Mouse (Mus musculus) cerebellum, adult 2 months (tissue): ENCODE data around the gene Prss53. TPM values are rescaled to one million over a fixed set of nuclear protein-coding genes. Genes with fewer than 3 reads are reported as not detected.
"Not testable (repeated sequence)": the region's sequence is repeated elsewhere in the genome, so short reads cannot be mapped to it uniquely, and the experiment has no call there.

Source experiments
- DNase-seq, 2 experiments: peaks; one replicate each; pipeline ENCODE4 v3.0.0; 2021
- H3K27ac ChIP-seq: fragments of 200-500 bp; 2 replicates; pipeline ENCODE4 v1.5.1; 2012; ENCODE audit warnings: low read length, control low read depth, inconsistent platforms; ENCODE audit not compliant: insufficient read depth
- H3K27me3 ChIP-seq: fragments of 200-500 bp; 2 replicates; pipeline ENCODE4 v1.6.1; 2012; ENCODE audit warnings: inconsistent platforms, mild to moderate bottlenecking, low read length, moderate library complexity; ENCODE audit not compliant: control insufficient read depth, insufficient read depth
- H3K4me1 ChIP-seq: fragments of 200-500 bp; 2 replicates; pipeline ENCODE4 v1.6.1; 2011; ENCODE audit warnings: low read length; ENCODE audit not compliant: control insufficient read depth, insufficient read depth
- H3K4me3 ChIP-seq: fragments of 200-500 bp; replicated peaks from 2 replicates; pipeline ENCODE3; 2011; ENCODE audit warnings: mild to moderate bottlenecking, low read depth, low read length, control low read depth; ENCODE audit not compliant: insufficient read depth
- CTCF ChIP-seq: fragments of 200-500 bp; IDR thresholded peaks from 2 replicates; pipeline ENCODE4 v1.5.1; 2011; ENCODE audit warnings: low read depth, mild to moderate bottlenecking, control low read depth, low read length, moderate library complexity, borderline replicate concordance; ENCODE audit not compliant: insufficient read depth
- POLR2A ChIP-seq: fragments of 200-500 bp; IDR thresholded peaks from 2 replicates; pipeline ENCODE4 v1.6.1; 2011; ENCODE audit warnings: low read length, control low read depth, borderline replicate concordance; ENCODE audit not compliant: insufficient read depth
- WGBS: fragments of 180-500 bp; shearing (Covaris S2); methylation state at CpG from one replicate; pipeline ENCODE4 v1.1.7; 2018; 5-methylcytosine and 5-hydroxymethylcytosine counted together
- polyA plus RNA-seq: library from polyadenylated mRNA; depleted of rRNA; stranded (reverse); fragments of >200 nt; gene quantifications from 2 replicates; pipeline ENCODE4 v1.2.3, GENCODE M21; 2012; rRNA removed

The Prss53 gene
- polyA plus RNA-seq, 1 experiment = 5.3 TPM

- Histone ChIP-seq H3K27me3 (no peaks in the 10 kb centered on the region), H3K4me3 (peak overlapping the region; percentile 91), H3K27ac (peak overlapping the region; percentile 97), H3K4me1 (peaks cover 12% of the 10 kb centered on the region; the same call in 1 of the 2 replicates)
- WGBS = 2% methylated on average over 46 of the region's 46 CpGs
- peak; percentile 94 to 95 for DNase-seq
- peak; percentile 63; the same call in 1 of the 2 replicates for TF ChIP-seq POLR2A
- TF ChIP-seq CTCF = no peak
Measured at GRCm38 (mm10) chr7:127841340-127842000, 49.3 kb downstream of the Prss53 start.

- TF ChIP-seq CTCF (no peak), POLR2A (no peak)
- Histone ChIP-seq H3K4me1 (peaks cover 15% of the 10 kb centered on the region; the same call in 1 of the 2 replicates), H3K27me3 (no peaks in the 10 kb centered on the region), H3K4me3 (peak overlapping the region; percentile 52), H3K27ac (peak overlapping the region; percentile 97)
- WGBS = 0% methylated on average over 15 of the region's 15 CpGs
- peak; percentile 85 to 86 for DNase-seq
Measured at GRCm38 (mm10) chr7:127840886-127841285, 49.9 kb downstream of the Prss53 start.

GRCm38 (mm10) chr7:127840031-127840430 lies 50.7 kb downstream of the Prss53 start:
- peak overlapping the region; percentile 97; the same call in 1 of the 2 replicates for H3K27ac ChIP-seq
- not testable (repeated sequence) for H3K4me3 ChIP-seq, DNase-seq, H3K27me3 ChIP-seq
- H3K4me1 ChIP-seq = peaks cover 16% of the 10 kb centered on the region; the same call in 1 of the 2 replicates
- WGBS = 85% methylated on average over 2 of the region's 2 CpGs

GRCm38 (mm10) chr7:127837878-127838277 lies 52.9 kb downstream of the Prss53 start:
- 78% methylated on average over 4 of the region's 4 CpGs for WGBS
- H3K27me3 ChIP-seq, H3K4me3 ChIP-seq, DNase-seq: not testable (repeated sequence)
- peaks cover 16% of the 10 kb centered on the region; the same call in 1 of the 2 replicates for H3K4me1 ChIP-seq
- TF ChIP-seq CTCF = 0 out of 2 replicates have a peak, but pooled peaks have one; percentile 17
- peak overlapping the region; percentile 59 for H3K27ac ChIP-seq

GRCm38 (mm10) chr7:127837473-127837872 lies 53.3 kb downstream of the Prss53 start:
- peak; percentile 62 to 80 for DNase-seq
- peaks cover 16% of the 10 kb centered on the region; the same call in 1 of the 2 replicates for H3K4me1 ChIP-seq
- peak overlapping the region; percentile 59 for H3K27ac ChIP-seq
- 17% methylated on average over 5 of the region's 5 CpGs for WGBS
- TF ChIP-seq CTCF = no peak
- peak; percentile 33; the same call in 1 of the 2 replicates for TF ChIP-seq POLR2A
- H3K27me3 ChIP-seq = no peaks in the 10 kb centered on the region
- H3K4me3 ChIP-seq = no peak overlapping the region

Other genes with a start within 250 kb of the Prss53 start
- gene Bcl7c, start 182.0 kb downstream of the Prss53 start, polyA plus RNA-seq = 33.3 and 36.1 TPM in 2 replicates
- gene Ctf1, start 178.2 kb downstream of the Prss53 start, polyA plus RNA-seq = 6.4 and 6.5 TPM in 2 replicates
- not detected in 2 replicates for gene Ctf2, start 158.8 kb downstream of the Prss53 start, polyA plus RNA-seq
- 35.2 and 37.8 TPM in 2 replicates for gene Fbxl19, start 146.4 kb downstream of the Prss53 start, polyA plus RNA-seq
- 24.1 and 26.1 TPM in 2 replicates for gene Orai3, start 121.2 kb downstream of the Prss53 start, polyA plus RNA-seq
- 23.1 and 25.5 TPM in 2 replicates for gene Setd1a, start 114.3 kb downstream of the Prss53 start, polyA plus RNA-seq
- 0.46 and 0.47 TPM in 2 replicates for gene Gm49388, start 105.4 kb downstream of the Prss53 start, polyA plus RNA-seq
- 30.4 and 39.6 TPM in 2 replicates for gene Hsd3b7, start 90.4 kb downstream of the Prss53 start, polyA plus RNA-seq
- 127 and 153 TPM in 2 replicates for gene Stx4a, start 66.7 kb downstream of the Prss53 start, polyA plus RNA-seq
- gene Stx1b, start 66.4 kb downstream of the Prss53 start, polyA plus RNA-seq = 452 and 453 TPM in 2 replicates
- 17.8 and 18.8 TPM in 2 replicates for gene Zfp646, start 14.7 kb downstream of the Prss53 start, polyA plus RNA-seq
- gene Zfp668, start 14.1 kb downstream of the Prss53 start, polyA plus RNA-seq = 10.9 TPM in 2 replicates
- not detected in 2 replicates for gene Gm21974, start 4.5 kb upstream of the Prss53 start, polyA plus RNA-seq
- gene Vkorc1, start 4.6 kb upstream of the Prss53 start, polyA plus RNA-seq = 61.5 and 63.1 TPM in 2 replicates
- 69.7 and 71.5 TPM in 2 replicates for gene Bckdk, start 13.1 kb upstream of the Prss53 start, polyA plus RNA-seq
- 49.1 and 50.0 TPM in 2 replicates for gene Kat8, start 21.5 kb upstream of the Prss53 start, polyA plus RNA-seq
- 0.06 and 0.08 TPM in 2 replicates for gene Prss8, start 39.1 kb upstream of the Prss53 start, polyA plus RNA-seq
- gene Prss36, start 55.8 kb upstream of the Prss53 start, polyA plus RNA-seq = 15.9 and 18.9 TPM in 2 replicates
- gene Fus, start 76.5 kb upstream of the Prss53 start, polyA plus RNA-seq = 451 and 486 TPM in 2 replicates
- 3.9 and 5.1 TPM in 2 replicates for gene Pycard, start 102.9 kb upstream of the Prss53 start, polyA plus RNA-seq
- 2.1 and 2.3 TPM in 2 replicates for gene Trim72, start 113.0 kb upstream of the Prss53 start, polyA plus RNA-seq
- gene Itgam, start 171.7 kb upstream of the Prss53 start, polyA plus RNA-seq = 3.4 and 4.2 TPM in 2 replicates
- gene Gm49368, start 171.7 kb upstream of the Prss53 start, polyA plus RNA-seq = not detected in 2 replicates
- 0.10 and 0.14 TPM in 2 replicates for gene Itgax, start 238.6 kb upstream of the Prss53 start, polyA plus RNA-seq